Mouse (Mus musculus): ENCODE measurements at regions not wholly inside any gene's neighbourhood (a gene's known extent, or its start where the extent isn't known, plus 50 kb on each side); places are given as distances from the start of the nearest gene placed in this dataset.

DNA sequence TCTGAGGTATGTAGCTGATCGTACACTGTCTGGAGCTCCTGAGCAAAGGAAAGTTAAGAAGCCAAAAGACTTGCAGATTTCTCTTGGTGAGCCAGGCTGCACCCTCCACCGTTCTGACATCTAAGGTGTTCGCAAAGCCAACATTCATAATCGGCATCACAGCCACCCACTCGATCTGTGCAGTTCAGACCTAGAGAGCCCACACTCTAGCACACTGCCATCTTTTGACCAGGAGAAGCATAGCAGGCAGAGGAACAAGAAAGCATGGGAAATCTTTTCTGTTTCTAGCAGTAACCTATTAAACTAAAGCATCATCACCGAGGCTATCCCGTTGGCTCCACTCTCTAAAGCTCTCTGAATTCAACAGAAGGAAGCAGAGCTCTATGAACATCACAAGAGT is 59.2 kb downstream of the Areg start:
- peak; percentile 71 for DNase-seq (ENCODE audit: low read depth, low spot score)

DNA sequence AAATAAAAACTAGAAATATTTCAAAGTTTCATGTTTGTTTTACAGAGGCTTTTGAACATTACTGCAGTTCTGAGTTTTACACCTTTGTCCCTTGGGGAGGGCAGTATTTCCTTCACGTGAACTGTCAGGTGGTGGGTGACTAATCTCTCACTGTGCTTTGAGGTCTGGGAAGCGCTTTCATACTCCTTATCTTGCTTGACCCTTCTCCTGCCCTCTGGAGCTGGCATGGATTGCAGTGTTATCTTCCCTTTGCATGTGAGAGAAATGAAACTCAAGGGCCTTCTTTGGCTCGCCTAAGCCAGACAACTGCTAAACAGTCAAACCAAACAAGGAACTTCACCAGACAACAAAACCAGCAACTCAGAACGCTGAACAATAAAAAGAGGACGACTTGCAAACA is 61.0 kb downstream of the Areg start:
- no peak for DNase-seq (ENCODE audit: low read depth, low spot score)

DNA sequence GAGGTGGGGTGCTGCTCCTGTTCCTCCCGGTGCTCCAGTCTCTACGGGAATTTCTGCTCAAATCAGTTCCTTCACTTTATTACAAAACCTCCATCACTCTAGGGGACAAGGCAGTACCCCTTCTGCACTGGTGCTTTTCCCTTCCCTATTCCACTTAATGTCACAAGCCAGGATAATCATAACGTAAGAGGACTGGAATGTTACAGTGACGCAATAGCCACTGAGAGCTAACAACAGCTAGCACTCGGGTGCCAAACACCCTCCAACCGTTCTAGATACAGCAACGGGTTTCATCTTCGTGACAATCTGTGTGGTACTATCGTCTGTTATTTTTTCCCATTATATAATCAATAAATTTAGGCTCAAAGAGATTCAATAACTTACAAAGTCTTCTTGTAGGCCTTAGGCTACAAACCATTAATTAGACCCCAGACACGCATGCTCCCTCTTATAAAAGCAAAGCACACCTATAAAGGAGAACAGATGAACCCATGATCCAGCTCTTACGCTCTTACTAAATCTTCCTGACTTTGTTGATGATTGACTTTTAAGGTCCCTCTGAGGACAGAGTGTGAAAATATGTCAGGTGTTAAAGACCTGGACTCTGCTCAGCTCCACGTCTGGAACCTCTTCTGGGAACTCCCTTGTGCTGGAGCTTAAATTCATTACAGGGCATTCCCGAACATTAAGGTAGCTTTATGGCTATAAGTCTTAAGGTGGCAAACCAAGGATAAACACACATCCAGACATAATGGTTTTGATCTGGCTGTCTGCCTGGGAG is 65.0 kb downstream of the Areg start:
- peak; percentile 47 for DNase-seq (ENCODE audit: low read depth, low spot score)

DNA sequence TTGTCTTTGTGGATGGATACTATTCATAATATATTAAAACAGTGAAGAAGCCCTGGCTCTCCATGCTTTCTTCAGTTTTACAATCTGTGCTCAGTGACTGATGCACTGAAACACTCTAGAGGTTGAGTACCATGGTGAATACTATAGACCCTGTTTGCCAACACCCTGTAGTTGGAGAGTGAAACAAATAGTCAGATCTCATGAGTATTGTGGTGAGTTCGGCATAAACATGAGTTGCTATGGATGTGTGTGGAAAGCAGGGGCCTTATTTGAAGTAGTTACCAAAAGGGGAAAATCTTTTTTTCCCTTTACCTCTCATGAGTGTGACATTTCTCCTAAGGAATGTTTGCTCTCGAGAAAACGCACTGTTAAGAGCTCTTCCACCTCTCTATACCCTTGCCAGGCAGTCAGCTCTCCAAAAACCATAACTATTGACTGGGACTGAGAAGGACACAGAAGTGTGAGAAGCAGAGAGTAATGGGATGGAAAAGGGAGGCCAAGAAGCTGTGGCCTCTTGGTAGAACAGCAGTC is 66.0 kb downstream of the Areg start:
- no peak for DNase-seq (ENCODE audit: low read depth, low spot score)

DNA sequence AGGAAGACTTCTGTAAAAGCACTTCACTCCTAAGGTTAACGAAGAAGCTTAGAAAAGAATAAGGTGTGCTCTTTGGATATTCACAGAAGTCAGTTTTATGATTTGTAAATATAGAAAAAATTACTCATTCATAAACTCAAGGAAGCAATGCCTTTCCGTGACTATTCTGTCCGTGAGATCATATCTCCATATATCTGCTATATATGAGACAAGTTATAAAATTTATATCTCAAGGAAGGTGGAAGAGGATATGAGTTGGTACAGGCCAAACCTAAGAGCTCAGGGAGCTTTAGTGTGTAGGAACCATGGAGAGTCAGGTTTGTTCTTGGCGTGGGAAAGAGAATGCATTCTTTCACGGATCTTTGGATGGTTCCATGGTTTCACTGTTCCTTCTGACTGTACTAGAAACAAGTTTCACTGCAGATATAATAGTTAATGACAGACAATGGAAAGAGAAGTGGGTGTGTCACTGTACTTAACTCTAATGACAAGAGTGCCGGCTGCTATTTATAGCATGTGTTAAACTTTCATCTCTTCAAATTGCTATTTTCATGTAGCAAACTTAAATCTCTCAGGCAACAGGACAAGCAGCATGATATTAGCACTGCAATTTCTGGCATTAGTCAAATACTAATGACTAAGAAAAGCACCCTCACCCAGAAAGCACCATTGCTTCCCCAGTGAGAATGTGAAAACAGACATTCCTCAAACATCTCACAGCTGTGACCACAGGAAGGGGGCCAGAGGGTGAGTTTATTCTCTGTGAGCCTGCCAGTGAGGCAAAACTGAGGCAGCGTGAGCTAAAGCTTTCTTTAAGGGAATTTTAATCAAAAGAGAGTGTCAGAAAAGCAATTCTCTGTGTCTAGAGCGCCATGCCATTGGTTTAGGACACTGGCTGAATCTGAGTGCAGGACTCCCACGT is 67.4 kb downstream of the Areg start:
- peak; percentile 60 for DNase-seq (ENCODE audit: low read depth, low spot score)

DNA sequence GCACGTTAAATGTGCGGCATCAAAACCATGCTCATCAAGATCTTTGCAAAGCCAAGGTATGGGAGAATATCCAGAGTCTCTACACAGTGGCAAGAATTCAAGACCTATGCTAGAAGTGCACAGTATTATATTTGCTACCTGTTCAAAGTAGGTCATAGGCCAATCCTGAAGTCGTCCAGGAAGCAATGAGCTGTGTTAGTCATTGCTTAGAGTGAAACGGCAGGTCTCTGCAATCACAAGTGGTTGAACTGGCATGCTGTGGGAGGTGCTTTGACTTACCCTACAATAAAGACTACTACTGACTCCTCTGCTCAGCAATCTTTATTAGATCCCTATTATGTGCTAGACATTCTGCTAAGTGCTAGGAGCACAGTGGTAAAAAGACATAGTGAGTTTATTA is 80.8 kb downstream of the Areg start:
- no peak for DNase-seq (ENCODE audit: low read depth, low spot score)

DNA sequence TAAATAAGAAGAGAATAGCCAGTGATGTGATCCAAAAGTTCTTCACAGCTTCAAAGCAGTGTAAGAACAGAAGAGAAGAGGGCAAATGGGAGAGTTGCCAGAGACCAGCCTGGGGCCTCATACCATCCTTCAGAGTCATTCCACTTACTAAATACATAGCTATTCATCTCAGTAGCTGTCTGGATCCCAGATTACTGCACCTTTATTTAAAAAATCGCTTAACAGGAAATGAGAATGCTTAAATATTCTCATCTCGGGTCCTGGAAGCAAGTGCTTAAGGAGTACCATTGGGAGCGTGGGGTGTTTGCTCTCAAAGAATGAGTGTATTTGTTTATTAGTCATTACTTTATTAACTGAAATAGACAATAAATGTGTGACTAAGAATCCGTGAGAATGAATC is 102.3 kb downstream of the Areg start:
- peak; percentile 95 for DNase-seq (ENCODE audit: low read depth, low spot score)

DNA sequence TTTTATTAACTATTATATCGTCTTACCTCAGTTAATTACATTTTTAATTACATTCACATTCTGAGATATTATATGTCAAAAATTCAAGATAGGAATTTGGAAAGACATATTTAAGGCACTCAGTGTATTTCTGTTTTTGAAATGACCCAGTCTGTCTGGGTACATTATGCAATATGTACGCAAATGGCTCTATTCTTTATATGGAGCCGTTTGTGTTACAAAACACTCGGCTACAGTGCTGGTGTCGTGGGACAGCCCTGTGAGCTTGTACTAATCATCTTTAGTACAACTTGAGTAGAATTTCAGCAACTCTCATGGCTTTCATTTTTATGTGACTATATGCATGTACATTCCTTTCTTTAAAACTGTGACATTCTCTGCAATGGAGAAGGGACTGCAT is 108.0 kb downstream of the Areg start:
- DNase-seq (ENCODE audit: low read depth, low spot score): no peak

DNA sequence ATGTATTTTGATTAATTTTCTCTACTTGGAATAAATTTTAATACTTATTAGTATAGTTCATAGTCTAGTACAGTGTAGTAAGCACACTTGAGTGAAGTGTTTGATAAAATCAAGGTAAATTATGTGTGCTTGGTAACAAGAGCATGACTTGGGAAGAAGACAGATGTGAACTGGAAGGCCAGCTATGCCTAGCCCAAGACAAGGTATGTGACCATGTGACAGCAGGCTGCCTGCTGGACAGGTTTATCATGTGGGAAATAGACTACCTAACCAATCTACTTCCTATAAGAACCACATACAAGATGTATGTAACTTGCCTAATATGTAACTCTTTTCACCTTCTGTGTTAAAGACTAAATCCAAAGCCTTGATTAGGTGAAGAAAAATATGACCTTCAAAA is 122.5 kb downstream of the Areg start:
- DNase-seq (ENCODE audit: low read depth, low spot score): no peak

DNA sequence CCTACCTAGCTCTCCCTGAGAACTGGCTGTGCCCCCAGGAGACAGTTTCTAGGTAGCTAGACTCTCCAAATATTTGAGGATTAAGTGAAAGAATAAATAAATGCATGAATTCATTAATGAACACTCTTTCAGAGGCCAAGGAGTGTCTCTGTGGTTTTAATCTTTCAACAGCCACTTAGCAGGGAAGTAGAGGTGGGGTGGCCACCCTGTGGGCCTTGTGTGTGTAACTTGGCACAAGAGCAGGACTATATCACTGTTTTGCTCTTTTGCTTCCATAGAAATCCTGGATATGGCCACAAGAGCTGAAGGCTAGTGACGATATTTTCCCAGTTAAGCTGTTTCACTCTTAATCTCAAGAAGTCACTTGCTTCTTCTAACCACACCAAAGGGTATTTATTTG is 123.1 kb downstream of the Areg start:
- DNase-seq (ENCODE audit: low read depth, low spot score): no peak

DNA sequence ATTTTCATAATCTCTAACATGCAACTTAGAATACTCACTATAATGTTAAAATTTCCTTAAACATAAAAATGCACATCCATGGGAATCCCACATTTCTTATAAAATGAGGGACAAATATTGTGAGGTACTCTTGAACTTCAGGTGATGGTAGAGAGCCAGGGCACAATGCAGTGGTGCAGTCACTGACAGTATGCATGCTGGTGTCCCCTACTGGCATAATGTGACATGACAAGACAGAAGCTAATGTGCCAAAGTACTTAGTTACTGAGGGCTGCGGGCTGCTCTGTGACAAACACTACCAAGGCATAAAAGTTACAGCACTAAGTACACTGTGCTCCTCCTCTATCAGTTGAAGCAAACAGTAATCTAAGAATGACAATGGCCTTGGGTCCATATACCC is 131.3 kb downstream of the Areg start:
- no peak for DNase-seq (ENCODE audit: low read depth, low spot score)

DNA sequence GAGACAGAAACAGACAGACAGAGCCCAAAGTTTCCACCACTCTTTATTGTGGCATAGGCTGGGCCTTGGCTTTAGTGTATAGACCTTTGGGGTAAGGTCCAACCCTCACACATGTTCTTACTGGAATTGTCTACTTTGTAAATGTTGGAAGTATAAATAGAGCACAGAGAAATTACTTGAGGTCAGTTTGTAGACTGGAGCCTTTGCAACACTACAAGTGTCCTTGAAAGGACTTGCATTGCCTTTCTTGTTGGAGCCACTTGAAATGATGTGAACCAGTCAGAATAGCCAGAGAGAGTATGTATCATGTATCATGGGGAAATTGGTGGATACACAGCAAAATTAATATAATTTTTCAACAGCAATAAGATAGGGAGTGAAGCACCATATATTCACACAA is 131.4 kb downstream of the Btc start:
- no peak for DNase-seq (ENCODE audit: low read depth, low spot score)

DNA sequence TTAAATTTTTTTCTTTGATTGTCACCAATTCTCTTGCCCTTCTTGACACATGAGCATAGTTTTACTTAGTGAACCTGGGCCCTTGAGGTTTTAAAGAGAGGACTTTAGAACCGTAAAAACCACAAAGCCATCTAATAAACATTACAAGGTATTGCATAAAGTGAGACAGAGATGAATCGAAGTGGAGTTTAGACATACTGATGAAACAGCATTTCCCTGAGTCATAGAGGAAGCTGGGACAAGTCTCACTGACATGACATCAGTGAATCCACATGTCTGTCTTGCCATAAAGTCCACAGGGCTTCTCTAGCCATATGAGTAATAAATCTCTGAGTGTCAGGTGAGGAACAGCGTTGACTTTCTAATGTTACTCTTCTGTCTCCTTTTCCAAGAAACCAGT is 128.4 kb downstream of the Btc start:
- DNase-seq (ENCODE audit: low read depth, low spot score): peak; percentile 91

DNA sequence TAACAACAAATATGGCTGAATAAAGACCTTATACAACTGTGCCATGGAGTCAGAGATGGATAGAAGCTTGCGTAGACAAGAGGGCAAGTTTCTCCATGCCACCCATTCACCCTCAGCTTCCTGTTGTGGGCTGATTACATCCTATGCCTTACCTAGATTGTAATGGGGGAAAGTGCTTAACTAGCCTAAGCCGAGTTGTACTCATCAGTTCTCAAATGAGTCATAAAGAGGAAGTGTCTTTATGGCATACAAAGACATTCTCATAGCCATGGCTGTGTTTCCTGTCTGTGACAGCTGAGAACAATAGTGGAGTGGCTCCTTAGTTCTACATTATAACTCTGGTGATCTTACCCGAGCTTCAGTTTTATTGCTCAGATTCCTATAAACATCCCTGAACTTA is 124.3 kb downstream of the Btc start:
- DNase-seq (ENCODE audit: low read depth, low spot score): peak; percentile 44

DNA sequence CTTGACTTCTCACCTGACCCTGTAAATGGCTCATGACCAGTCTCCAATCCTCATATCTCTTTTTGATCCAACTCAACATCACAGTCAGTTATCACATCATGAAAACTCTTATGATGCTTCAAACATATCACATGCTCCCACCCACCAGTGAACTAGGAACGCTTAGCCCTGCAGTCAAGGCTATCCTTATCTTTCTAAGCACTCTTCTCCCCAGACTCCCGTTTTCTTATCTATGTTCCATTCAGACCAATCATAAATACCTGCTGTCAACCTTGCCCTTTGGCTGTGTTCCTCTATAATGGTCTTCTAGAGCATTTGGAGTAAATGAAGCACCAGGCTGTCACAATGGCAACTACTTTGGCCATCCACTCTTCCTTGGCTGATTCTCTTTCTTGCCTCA is 123.3 kb downstream of the Btc start:
- DNase-seq (ENCODE audit: low read depth, low spot score): no peak

DNA sequence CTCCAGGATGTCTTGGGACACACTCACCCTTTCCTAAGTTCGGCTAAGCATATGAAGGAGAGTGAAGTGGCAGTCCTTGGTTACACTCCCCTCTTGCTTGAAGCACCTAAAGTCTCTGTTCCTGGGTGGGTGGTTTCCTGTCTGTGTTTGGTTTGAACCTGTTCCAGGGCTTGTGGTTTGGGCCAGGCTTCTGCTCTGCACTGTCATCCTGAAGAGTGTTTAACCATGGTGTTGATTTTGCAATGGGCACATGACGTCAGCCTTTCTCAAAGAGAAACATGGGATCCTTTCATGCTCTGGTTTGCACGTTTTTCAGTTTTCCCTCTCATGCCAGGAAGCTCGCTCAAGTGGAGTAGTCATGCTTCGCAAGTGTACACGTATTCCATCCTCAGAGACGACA is 119.8 kb downstream of the Btc start:
- DNase-seq (ENCODE audit: low read depth, low spot score): peak; percentile 100

DNA sequence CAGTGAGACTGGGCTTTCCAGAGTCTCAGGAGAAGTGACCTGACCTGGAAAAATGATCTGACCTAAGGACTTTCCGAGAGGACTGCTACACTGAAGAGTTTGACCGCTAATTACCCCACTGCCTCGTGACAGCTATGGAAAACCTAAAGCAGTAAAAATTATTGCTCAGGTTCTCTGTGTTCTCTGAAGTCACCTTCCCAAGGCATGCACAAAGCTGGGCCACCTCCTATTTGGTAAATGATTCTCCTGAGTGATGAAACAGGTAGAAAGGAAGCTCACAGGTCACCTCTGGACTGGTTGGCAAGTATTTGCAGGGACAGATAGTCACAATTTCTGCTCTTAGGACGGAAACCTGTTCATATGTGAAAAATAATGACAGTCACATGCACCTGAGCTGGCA is 109.7 kb downstream of the Btc start:
- DNase-seq (ENCODE audit: low read depth, low spot score): no peak

DNA sequence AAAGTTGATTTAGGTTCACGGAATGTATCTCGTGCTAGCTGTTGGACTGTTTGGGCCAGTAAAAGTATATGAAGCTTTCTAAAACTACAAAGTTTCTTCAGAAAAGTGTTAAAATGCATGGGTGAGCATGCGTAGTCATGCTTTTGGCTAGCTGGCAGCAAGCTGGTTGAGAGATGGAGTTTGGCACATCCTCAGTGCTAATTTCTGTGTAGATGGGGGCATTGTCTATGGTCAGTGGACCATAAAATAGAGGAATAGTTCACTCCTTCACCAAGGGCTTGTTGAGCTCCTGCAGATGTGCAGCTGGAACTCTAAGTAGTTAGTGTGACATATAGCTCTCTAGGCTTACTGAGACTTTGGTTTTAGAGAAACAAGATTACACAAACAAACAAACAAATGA is 107.8 kb downstream of the Btc start:
- no peak for DNase-seq (ENCODE audit: low read depth, low spot score)

DNA sequence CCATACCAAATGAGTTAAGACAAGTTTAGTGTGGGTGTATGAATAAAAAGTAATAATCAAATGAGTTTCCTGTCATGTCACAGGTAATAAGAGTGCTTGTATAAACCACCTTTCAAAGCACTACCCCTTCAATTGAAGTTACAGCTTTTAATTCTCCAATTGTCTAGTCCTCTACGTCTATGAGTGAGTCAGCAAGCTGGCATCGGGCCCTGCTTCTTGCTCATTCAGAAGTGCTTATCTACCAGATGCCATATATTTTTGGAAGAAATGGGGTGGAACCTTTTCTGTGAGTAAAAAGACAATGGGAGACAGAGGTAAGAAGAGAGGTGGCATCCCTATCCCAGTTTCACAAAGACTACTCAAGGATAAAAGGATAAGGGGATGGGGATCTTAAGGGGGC is 105.7 kb downstream of the Btc start:
- DNase-seq (ENCODE audit: low read depth, low spot score): peak; percentile 89

DNA sequence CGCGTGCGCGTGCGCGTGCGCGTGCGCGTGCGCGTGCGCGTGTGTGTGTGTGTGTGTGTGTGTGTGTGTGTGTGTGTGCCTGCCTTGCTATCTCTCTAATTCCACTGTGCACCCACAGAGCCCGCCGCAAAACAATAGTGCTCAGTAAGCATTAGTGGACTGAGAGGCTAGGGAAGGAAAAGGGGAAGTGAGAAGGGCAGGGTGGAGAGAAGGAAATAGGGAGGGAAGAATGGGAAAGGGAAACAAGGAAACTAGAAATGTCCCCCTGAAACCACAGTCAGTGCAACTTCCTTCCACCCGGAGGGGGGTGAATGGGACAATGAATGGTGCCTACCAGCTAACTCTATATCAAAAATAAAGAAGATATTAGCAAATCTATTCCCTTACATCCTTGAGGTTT is 100.7 kb downstream of the Btc start:
- DNase-seq (ENCODE audit: low read depth, low spot score): no peak

DNA sequence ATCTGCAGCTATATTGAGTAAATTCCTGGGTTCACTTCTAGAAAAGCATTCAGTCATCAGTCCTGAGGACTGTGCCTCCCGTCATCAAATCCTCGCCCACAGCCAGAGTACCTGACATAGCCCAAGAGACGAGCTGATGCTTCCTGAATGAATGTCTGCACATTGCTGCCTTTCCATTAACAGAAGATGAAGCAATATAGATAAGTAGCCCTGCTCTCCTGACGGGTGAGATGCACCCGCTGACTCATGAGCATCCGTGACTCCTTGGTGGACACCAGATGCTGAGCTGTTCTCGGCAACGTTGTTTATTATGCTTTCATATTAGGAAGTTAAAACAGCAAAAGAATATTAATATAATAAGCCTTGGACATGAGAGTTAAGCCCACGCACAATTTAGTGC is 99.9 kb downstream of the Btc start:
- peak; percentile 61 for DNase-seq (ENCODE audit: low read depth, low spot score)

DNA sequence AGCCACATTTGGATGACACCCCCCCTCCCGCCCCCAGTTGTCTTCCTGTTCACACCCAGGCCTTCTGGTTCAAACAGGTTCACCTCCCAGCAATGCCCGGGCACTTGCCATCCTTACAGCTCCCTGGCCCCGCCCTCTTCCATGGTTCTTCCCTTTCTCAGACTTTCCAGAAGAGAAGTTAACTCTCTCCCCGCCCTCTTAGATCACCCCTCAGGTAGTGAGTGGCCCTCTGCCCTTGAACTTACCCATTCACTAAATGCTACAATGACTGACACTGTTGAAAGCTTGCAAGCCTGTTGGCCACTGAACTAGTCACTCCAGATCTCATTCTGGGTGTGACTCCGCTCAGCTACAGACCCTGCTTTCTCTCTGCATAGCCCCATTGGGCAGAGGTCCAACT is 99.1 kb downstream of the Btc start:
- no peak for DNase-seq (ENCODE audit: low read depth, low spot score)

DNA sequence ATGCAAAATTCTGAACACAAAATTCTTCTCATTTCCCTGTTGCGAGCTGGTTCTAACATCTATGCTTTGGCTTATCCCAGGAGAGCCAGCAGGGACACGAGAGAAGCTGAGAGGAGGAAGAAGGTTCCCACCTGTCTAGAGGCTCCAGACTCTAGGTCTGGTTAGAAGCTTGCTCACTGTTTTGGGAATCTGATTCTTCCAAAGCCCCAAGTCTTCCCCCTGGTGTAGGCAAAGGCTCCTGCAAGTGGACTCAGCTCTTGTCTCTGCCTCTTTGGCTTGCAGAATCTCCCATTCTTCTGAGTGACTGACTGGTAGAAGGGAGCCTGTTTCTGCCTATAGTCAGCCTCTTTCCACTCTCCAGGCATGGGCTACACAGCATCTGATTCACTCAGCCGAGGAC is 95.8 kb downstream of the Btc start:
- DNase-seq (ENCODE audit: low read depth, low spot score): peak; percentile 84

Measured in 3T3-L1 (cell line).